In genomic region chr2:24387361-24388283, GRCm38 (mm10) we compare ENCODE assay signal across 16 mouse cellular contexts. TPM values are rescaled to one million over a fixed set of nuclear protein-coding genes. Genes with fewer than 3 reads are reported as not detected.
DNase-seq lines count a peak whose midpoint lies in the region; ATAC-seq and TF ChIP-seq lines count a peak whose summit lies in the region.
"Had no signal": no experiment of that assay in that cellular context is flagged by ENCODE, and none has a peak within 500 bp of the region (broad histone marks: within the 10 kb centered on the region; RNA-seq: fewer than 3 reads in every experiment).

No protein-coding gene starts in this region.

- peak overlapping the region; percentile 38 for H3K4me3 ChIP-seq in heart, embryonic 16.5 days (ENCODE audit: low read length)
- peak overlapping the region; percentile 66 for H3K4me3 ChIP-seq in bone marrow macrophage, adult 2 months (ENCODE audit: insufficient read depth, low read length)
- peak overlapping the region; percentile 90 for H3K4me3 ChIP-seq in macrophage (ENCODE audit: inconsistent target)
- no peak overlapping the region for H3K4me3 ChIP-seq in hindbrain, embryonic 14.5 days (replicated peaks; ENCODE audit: low read length)
- H3K4me3 ChIP-seq: neural tube, embryonic 15.5 days had no signal

- ATAC-seq in heart, embryonic 16.5 days (replicated peaks; ENCODE audit: extremely low read depth, insufficient read depth, low FRiP score) = no peak
- ATAC-seq in hindbrain, embryonic 14.5 days (ENCODE audit: low FRiP score) = no peak
- ATAC-seq: Patski had no signal

- H3K9ac ChIP-seq in heart, embryonic 16.5 days (ENCODE audit: low read length) = no peak overlapping the region
- H3K9ac ChIP-seq in hindbrain, embryonic 14.5 days = no peak overlapping the region
- H3K9ac ChIP-seq: neural tube, embryonic 15.5 days had no signal

- H3K27ac ChIP-seq in heart, embryonic 16.5 days (ENCODE audit: low read length) = no peak overlapping the region
- peak overlapping the region; percentile 68 for H3K27ac ChIP-seq in bone marrow macrophage, adult 2 months (ENCODE audit: insufficient read depth, low read depth, low read length)
- H3K27ac ChIP-seq in macrophage = peak overlapping the region; percentile 92
- no peak overlapping the region for H3K27ac ChIP-seq in hindbrain, embryonic 14.5 days
- H3K27ac ChIP-seq: neural tube, embryonic 15.5 days had no signal

- H3K79me2 ChIP-seq in macrophage (ENCODE audit: inconsistent target) = peaks cover 72% of the 10 kb centered on the region

- H3K36me3 ChIP-seq in heart, embryonic 16.5 days (ENCODE audit: control insufficient read depth, insufficient read depth) = no peaks in the 10 kb centered on the region
- peaks cover 5% of the 10 kb centered on the region; the same call in 1 of the 2 replicates for H3K36me3 ChIP-seq in macrophage (ENCODE audit: inconsistent target)
- H3K36me3 ChIP-seq in hindbrain, embryonic 14.5 days (replicated peaks; ENCODE audit: control insufficient read depth, insufficient read depth) = no peaks in the 10 kb centered on the region
- H3K36me3 ChIP-seq: neural tube, embryonic 15.5 days had no signal

- 76% methylated on average over 4 of the region's 4 CpGs for WGBS in heart, embryonic 16.5 days
- WGBS in macrophage (ENCODE audit: missing documents) = 4% methylated on average over 4 of the region's 4 CpGs
- WGBS in hindbrain, embryonic 14.5 days = 92% methylated on average over 4 of the region's 4 CpGs

- H3K4me1 ChIP-seq in heart, embryonic 16.5 days (ENCODE audit: control insufficient read depth, insufficient read depth, low read length) = no peaks in the 10 kb centered on the region
- peaks cover 58% of the 10 kb centered on the region for H3K4me1 ChIP-seq in bone marrow macrophage, adult 2 months (ENCODE audit: control insufficient read depth, insufficient read depth, low read length)
- H3K4me1 ChIP-seq in hindbrain, embryonic 14.5 days (replicated peaks; ENCODE audit: control insufficient read depth, insufficient read depth, low read length) = no peaks in the 10 kb centered on the region
- H3K4me1 ChIP-seq: neural tube, embryonic 15.5 days had no signal

- H3K27me3 ChIP-seq in heart, embryonic 16.5 days (ENCODE audit: control insufficient read depth, insufficient read depth, low read length) = no peaks in the 10 kb centered on the region
- H3K27me3 ChIP-seq in hindbrain, embryonic 14.5 days (ENCODE audit: control insufficient read depth, insufficient read depth, low read length) = no peaks in the 10 kb centered on the region
- H3K27me3 ChIP-seq: neural tube, embryonic 15.5 days; Patski had no signal

- DNase-seq in heart, adult 8-10 months (ENCODE audit: low spot score) = no peak
- DNase-seq in right cerebral cortex, postnatal 10 days (ENCODE audit: low spot score in 2 of 2) = peak; percentile 33 to 70
- no peak for DNase-seq in right cerebral cortex, postnatal 25 days
- no peak for DNase-seq in kidney, adult 9 months
- no peak for DNase-seq in hindbrain, embryonic 14.5 days (ENCODE audit: low spot score)
- DNase-seq: adrenal gland, adult 8-10 months; cerebellum, adult 11-12 months; embryo, embryonic 11 days; gastrocnemius, postnatal 14 days; kidney, adult 2 months had no signal

- no peak for TF ChIP-seq CTCF in bone marrow macrophage, adult 2 months (IDR thresholded peaks at IDR 0.05; ENCODE audit: low read depth, low read length)

- peak overlapping the region; percentile 39 for H3K4me2 ChIP-seq in heart, embryonic 16.5 days (ENCODE audit: low read depth, low read length)
- no peak overlapping the region for H3K4me2 ChIP-seq in hindbrain, embryonic 14.5 days (replicated peaks)
- H3K4me2 ChIP-seq: neural tube, embryonic 15.5 days had no signal

- no peaks in the 10 kb centered on the region for H3K9me3 ChIP-seq in heart, embryonic 16.5 days (replicated peaks; ENCODE audit: control insufficient read depth, low read length)
- H3K9me3 ChIP-seq in hindbrain, embryonic 14.5 days (ENCODE audit: control insufficient read depth, low read length) = no peaks in the 10 kb centered on the region
- H3K9me3 ChIP-seq: neural tube, embryonic 15.5 days had no signal

- TF ChIP-seq POLR2A in bone marrow macrophage, adult 2 months (IDR thresholded peaks at IDR 0.05; ENCODE audit: borderline replicate concordance, low read depth, low read length) = no peak

RNA-seq across cellular contexts. Expression of gene Psd4, which starts 20.2 kb away (rescaled TPM):
- polyA plus RNA-seq in heart, embryonic 16.5 days (2015; fragmentation: Nextera tagmentation; extraction: Ambion mirVana) = 3.9 and 5.9 TPM in 2 replicates
- total RNA-seq in heart, adult 8-10 months (2022) = under 1 TPM; 0.57 to 0.78 (median 0.63) TPM
- 39.8 and 44.5 TPM in 2 replicates for polyA plus RNA-seq in bone marrow macrophage, adult 2 months (2012; ENCODE audit: insufficient read depth, insufficient read length, missing spikeins)
- 100 to 1,000 TPM in 16 of 26 experiments, 10 to 100 TPM in 10; 40.5 to 257 (median 105) TPM for total RNA-seq in macrophage (2018; cell fraction: chromatin; rRNA removed)
- total RNA-seq in macrophage (2018; cell fraction: cytosol; rRNA removed) = 10 to 100 TPM; 28.6 to 69.4 (median 43.0) TPM
- total RNA-seq in macrophage (2018; cell fraction: nucleus; rRNA removed) = 100 to 1,000 TPM in 4 of 26 experiments, 10 to 100 TPM in 22; 42.6 to 255 (median 84.4) TPM
- 26.6 to 56.4 TPM (median 37.3 TPM) in 3 replicates for polyA plus RNA-seq in macrophage (2018)
- 0.44 and 1.4 TPM in 2 replicates for polyA plus RNA-seq in hindbrain, embryonic 14.5 days (2014; fragmentation: Nextera tagmentation; extraction: Ambion mirVana)

RNA-seq across cellular contexts. Expression of gene Il1rn, which starts 51.0 kb away (rescaled TPM):
- polyA plus RNA-seq in heart, embryonic 16.5 days (2015; fragmentation: Nextera tagmentation; extraction: Ambion mirVana) = 0.85 and 2.1 TPM in 2 replicates
- under 1 TPM in 1 of 4 experiments, not detected in 3; 0.23 TPM for total RNA-seq in heart, adult 8-10 months (2022)
- polyA plus RNA-seq in bone marrow macrophage, adult 2 months (2012; ENCODE audit: insufficient read depth, insufficient read length, missing spikeins) = 7.8 and 15.7 TPM in 2 replicates
- total RNA-seq in macrophage (2018; cell fraction: chromatin; rRNA removed) = 100 to 1,000 TPM in 9 of 26 experiments, 10 to 100 TPM in 14, 1 to 10 TPM in 3; 5.6 to 659 (median 57.4) TPM
- 100 to 1,000 TPM in 19 of 26 experiments, 10 to 100 TPM in 7; 51.6 to 924 (median 156) TPM for total RNA-seq in macrophage (2018; cell fraction: cytosol; rRNA removed)
- 1,000 to 10,000 TPM in 1 of 26 experiments, 100 to 1,000 TPM in 16, 10 to 100 TPM in 9; 32.4 to 1,355 (median 151) TPM for total RNA-seq in macrophage (2018; cell fraction: nucleus; rRNA removed)
- polyA plus RNA-seq in macrophage (2018) = 61.2 to 130 TPM (median 113 TPM) in 3 replicates
- not detected in 2 replicates for polyA plus RNA-seq in hindbrain, embryonic 14.5 days (2014; fragmentation: Nextera tagmentation; extraction: Ambion mirVana)
- total RNA-seq: gastrocnemius, postnatal 14 days; left cerebral cortex, adult 8-10 months had no signal
- polyA plus RNA-seq: neural tube, embryonic 15.5 days had no signal

Comparison
In these comparisons a context has a peak if more than half of its experiments do, and no peak if none do; other contexts are left out.
1. DNase-seq: peak in right cerebral cortex, postnatal 10 days (2 of 2); none in heart, adult 8-10 months (single experiment), right cerebral cortex, postnatal 25 days (single experiment), kidney, adult 9 months (single experiment) and hindbrain, embryonic 14.5 days (single experiment).
2. H3K27ac ChIP-seq: peak in bone marrow macrophage, adult 2 months (single experiment) and macrophage (single experiment); none in heart, embryonic 16.5 days (single experiment) and hindbrain, embryonic 14.5 days (single experiment).